Mouse (Mus musculus): ENCODE measurements around the gene Crygb. TPM values are rescaled to one million over a fixed set of nuclear protein-coding genes. Genes with fewer than 3 reads are reported as not detected.
"Not testable (repeated sequence)": the region's sequence is repeated elsewhere in the genome, so short reads cannot be mapped to it uniquely, and the experiment has no call there.

Gene Crygb
- polyA plus RNA-seq, 1 experiment from 2014 or later: not detected

DNA sequence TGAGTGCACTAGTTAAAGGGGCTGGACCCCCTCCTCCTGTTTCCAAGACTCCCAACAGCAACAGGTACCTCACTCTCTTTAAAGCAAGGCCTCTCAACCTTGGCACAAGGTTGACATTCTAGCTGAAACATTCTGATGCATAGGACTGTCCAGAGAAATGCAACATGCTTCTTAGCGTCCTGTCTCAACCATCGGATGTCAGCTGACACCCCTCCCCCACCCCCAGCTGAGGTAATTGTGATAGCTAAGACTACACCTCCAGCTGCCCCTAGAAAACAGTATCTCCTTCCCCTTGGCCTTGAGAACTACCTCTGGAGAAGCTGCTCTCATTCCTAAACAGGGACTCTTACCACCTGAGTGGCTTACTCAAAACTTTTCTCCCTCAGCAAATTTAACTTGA lies 29.9 kb downstream of the Crygb start:
- ATAC-seq (replicated peaks; ENCODE audit: low FRiP score, low read depth): no peak
- WGBS: 24% methylated on average over 2 of the region's 2 CpGs

DNA sequence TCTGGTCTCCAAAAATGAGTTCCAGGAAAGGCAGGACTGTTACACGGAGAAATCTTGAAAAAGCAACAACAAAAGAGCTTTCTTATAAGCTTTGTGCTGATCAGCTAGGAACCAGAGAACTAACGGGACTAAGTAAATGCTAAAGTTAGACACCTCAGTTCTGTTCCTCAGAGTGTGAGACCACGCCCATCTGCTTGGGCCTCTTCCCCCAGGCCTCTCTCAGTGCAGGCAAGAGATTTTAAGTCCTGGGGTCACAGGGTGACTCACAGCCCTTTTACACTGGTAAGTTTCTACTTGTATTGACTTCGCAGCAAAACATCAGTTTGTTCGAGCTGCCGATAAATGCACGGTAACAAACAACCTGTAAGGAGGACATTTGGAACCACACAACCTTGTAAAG lies 30.4 kb downstream of the Crygb start:
- Histone ChIP-seq H3K9me3 (replicated peaks; ENCODE audit: low read length) (no peaks in the 10 kb centered on the region), H3K9ac (ENCODE audit: low read depth, low read length) (no peak overlapping the region), H3K27me3 (ENCODE audit: insufficient read depth, low read length) (no peaks in the 10 kb centered on the region), H3K27ac (no peak overlapping the region), H3K4me2 (ENCODE audit: low read length) (no peak overlapping the region), H3K4me3 (replicated peaks; ENCODE audit: low read depth, low read length) (no peak overlapping the region), H3K36me3 (ENCODE audit: insufficient read depth, low read length) (no peaks in the 10 kb centered on the region), H3K4me1 (replicated peaks; ENCODE audit: insufficient read depth, low read length) (no peaks in the 10 kb centered on the region)
- 66% methylated on average over 7 of the region's 7 CpGs for WGBS
- no peak for ATAC-seq (replicated peaks; ENCODE audit: low FRiP score, low read depth)
- DNase-seq (ENCODE audit: low spot score): no peak
- no peak for TF ChIP-seq CTCF (IDR thresholded peaks at IDR 0.05; ENCODE audit: low read depth)

More for the DNA sequence above, 29.9 kb downstream of the Crygb start:
- no peak overlapping the region for H3K4me3 ChIP-seq (replicated peaks; ENCODE audit: low read depth, low read length)
- no peaks in the 10 kb centered on the region for H3K27me3 ChIP-seq (ENCODE audit: insufficient read depth, low read length)
- H3K9me3 ChIP-seq (replicated peaks; ENCODE audit: low read length): no peaks in the 10 kb centered on the region
- H3K9ac ChIP-seq (ENCODE audit: low read depth, low read length): no peak overlapping the region
- H3K27ac ChIP-seq: no peak overlapping the region
- DNase-seq (ENCODE audit: low spot score): no peak
- H3K36me3 ChIP-seq (ENCODE audit: insufficient read depth, low read length): no peaks in the 10 kb centered on the region
- no peak overlapping the region for H3K4me2 ChIP-seq (ENCODE audit: low read length)
- no peak for TF ChIP-seq CTCF (IDR thresholded peaks at IDR 0.05; ENCODE audit: low read depth)
- no peaks in the 10 kb centered on the region for H3K4me1 ChIP-seq (replicated peaks; ENCODE audit: insufficient read depth, low read length)

DNA sequence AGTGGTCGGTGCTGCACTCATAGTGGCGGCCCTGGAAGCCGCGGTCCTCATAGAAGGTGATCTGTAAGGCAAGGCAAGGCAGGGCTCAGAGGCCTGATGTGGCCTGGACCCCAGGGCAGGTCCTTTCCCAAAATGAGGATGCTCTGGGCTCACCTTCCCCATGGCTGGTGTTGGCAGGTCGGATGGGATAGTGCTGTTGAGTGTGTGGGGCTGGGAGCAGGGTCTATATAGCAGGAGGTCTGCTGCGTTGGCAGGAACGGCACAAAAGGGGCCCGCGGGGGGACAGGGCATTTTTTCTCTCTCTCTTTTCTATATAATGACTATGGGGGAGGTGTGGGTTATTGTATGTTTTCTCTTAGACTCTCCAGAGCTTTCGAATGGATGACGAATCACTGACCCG lies 31.1 kb downstream of the Crygb start, which contains the start of gene Cryge:
Cryge (minus strand) TSS at position 198 of the 400 bp plus-strand sequence.
- not testable (repeated sequence) for ATAC-seq (replicated peaks; ENCODE audit: low FRiP score, low read depth)

DNA sequence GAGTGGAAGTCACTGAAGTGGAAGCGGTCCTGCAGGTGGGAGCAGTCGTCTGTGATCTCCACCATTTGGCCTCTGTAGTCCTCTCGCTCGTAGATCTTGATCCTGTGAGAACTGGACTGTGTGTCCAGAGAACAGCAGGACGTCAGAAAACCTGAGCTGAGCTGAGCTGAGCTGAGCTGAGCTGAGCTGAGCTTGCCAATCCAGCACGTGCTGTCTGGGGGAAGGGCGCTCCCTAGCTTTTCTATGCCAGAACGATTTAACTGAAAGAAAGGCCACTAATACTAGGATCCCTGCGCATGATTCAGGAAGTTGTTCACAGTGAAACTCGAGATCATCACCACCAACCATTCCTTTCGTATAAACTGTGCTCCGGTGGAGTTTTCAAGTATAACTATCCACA lies 33.3 kb downstream of the Crygb start:
- TF ChIP-seq CTCF (IDR thresholded peaks at IDR 0.05; ENCODE audit: low read depth): no peak
- Histone ChIP-seq H3K27ac (no peak overlapping the region), H3K9ac (ENCODE audit: low read depth, low read length) (no peak overlapping the region), H3K4me3 (replicated peaks; ENCODE audit: low read depth, low read length) (no peak overlapping the region), H3K4me1 (replicated peaks; ENCODE audit: insufficient read depth, low read length) (no peaks in the 10 kb centered on the region), H3K36me3 (ENCODE audit: insufficient read depth, low read length) (no peaks in the 10 kb centered on the region), H3K4me2 (ENCODE audit: low read length) (no peak overlapping the region), H3K9me3 (replicated peaks; ENCODE audit: low read length) (no peaks in the 10 kb centered on the region), H3K27me3 (ENCODE audit: insufficient read depth, low read length) (no peaks in the 10 kb centered on the region)
- ATAC-seq (replicated peaks; ENCODE audit: low FRiP score, low read depth) (peak; percentile 84), DNase-seq (ENCODE audit: low spot score) (peak; percentile 25)
- 29% methylated on average over 12 of the region's 12 CpGs for WGBS

More for the DNA sequence above, 31.1 kb downstream of the Crygb start, which contains the start of gene Cryge:
- DNase-seq (ENCODE audit: low spot score); H3K27me3 ChIP-seq (ENCODE audit: insufficient read depth, low read length); H3K4me1 ChIP-seq (replicated peaks; ENCODE audit: insufficient read depth, low read length); H3K9ac ChIP-seq (ENCODE audit: low read depth, low read length); H3K4me3 ChIP-seq (replicated peaks; ENCODE audit: low read depth, low read length); H3K9me3 ChIP-seq (replicated peaks; ENCODE audit: low read length); H3K36me3 ChIP-seq (ENCODE audit: insufficient read depth, low read length); H3K27ac ChIP-seq; H3K4me2 ChIP-seq (ENCODE audit: low read length): not testable (repeated sequence)
- 59% methylated on average over 10 of the region's 12 CpGs for WGBS

DNA sequence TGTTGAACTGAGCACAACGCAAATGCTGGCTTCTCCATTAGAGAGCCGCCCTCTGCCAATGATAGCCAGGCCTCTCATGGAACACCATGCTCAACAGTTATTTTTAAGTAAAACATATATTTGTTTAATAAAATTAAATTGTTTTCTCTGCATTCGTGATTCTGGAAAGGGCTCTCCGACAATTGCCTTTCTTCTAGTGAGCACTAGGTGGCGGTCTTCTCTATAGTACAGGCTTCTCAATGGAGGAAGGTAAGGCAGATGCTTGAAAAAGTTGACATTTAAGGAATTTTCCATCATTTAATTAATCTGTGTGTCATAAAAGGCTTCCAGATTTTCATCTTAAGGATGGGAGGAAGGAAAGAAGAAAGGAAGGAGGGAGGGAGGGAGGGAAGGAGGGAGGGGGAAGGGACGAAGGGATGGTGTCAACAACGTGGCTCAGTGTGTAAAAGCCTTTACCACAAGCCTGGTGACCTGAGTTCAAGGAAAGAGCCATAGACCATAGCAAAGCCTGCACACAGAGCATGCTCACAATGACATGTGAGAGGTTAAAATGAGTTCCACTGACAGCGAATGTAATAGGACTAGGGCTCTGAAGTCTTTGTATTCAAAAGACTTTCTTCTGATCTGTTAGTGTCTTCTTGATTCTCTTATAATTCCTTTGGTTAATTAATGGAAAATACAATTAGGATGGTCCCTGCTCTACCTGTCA lies 35.5 kb downstream of the Crygb start:
- DNase-seq (ENCODE audit: low spot score): peak; percentile 81
- 33% methylated on average over 8 of the region's 8 CpGs for WGBS
- ATAC-seq (replicated peaks; ENCODE audit: low FRiP score, low read depth): no peak
- peak; percentile 81 for TF ChIP-seq CTCF (IDR thresholded peaks at IDR 0.05; ENCODE audit: low read depth)
- Histone ChIP-seq H3K27me3 (ENCODE audit: insufficient read depth, low read length) (no peaks in the 10 kb centered on the region), H3K36me3 (ENCODE audit: insufficient read depth, low read length) (no peaks in the 10 kb centered on the region), H3K9me3 (replicated peaks; ENCODE audit: low read length) (no peaks in the 10 kb centered on the region), H3K27ac (no peak overlapping the region), H3K4me3 (replicated peaks; ENCODE audit: low read depth, low read length) (no peak overlapping the region), H3K4me2 (ENCODE audit: low read length) (no peak overlapping the region), H3K4me1 (replicated peaks; ENCODE audit: insufficient read depth, low read length) (no peaks in the 10 kb centered on the region), H3K9ac (ENCODE audit: low read depth, low read length) (no peak overlapping the region)

DNA sequence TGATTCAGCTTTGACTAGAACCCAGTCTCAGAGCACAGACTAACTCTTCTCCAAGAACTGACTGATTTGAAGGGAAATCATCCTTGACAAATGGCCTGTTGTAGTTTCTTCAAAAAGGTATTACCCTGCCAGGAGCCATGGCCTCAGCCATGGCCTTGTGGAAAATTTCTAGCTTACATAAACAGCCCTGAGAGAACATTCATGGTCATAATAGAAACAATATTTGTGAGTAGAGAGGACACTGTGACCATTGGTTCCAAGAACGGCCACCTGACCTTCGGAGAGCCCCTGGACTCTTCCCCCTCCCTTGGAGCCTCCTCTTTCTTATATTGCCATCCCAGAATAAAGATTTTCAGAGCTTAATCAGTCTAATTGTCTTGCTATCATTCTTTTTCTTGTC lies 38.7 kb downstream of the Crygb start:
- no peak for DNase-seq (ENCODE audit: low spot score)
- Histone ChIP-seq H3K27me3 (ENCODE audit: insufficient read depth, low read length) (no peaks in the 10 kb centered on the region), H3K9ac (ENCODE audit: low read depth, low read length) (no peak overlapping the region), H3K36me3 (ENCODE audit: insufficient read depth, low read length) (no peaks in the 10 kb centered on the region), H3K9me3 (replicated peaks; ENCODE audit: low read length) (no peaks in the 10 kb centered on the region), H3K27ac (no peak overlapping the region), H3K4me1 (replicated peaks; ENCODE audit: insufficient read depth, low read length) (no peaks in the 10 kb centered on the region), H3K4me3 (replicated peaks; ENCODE audit: low read depth, low read length) (no peak overlapping the region), H3K4me2 (ENCODE audit: low read length) (no peak overlapping the region)
- no peak for ATAC-seq (replicated peaks; ENCODE audit: low FRiP score, low read depth)
- no peak for TF ChIP-seq CTCF (IDR thresholded peaks at IDR 0.05; ENCODE audit: low read depth)
- WGBS: 78% methylated on average over 2 of the region's 2 CpGs

DNA sequence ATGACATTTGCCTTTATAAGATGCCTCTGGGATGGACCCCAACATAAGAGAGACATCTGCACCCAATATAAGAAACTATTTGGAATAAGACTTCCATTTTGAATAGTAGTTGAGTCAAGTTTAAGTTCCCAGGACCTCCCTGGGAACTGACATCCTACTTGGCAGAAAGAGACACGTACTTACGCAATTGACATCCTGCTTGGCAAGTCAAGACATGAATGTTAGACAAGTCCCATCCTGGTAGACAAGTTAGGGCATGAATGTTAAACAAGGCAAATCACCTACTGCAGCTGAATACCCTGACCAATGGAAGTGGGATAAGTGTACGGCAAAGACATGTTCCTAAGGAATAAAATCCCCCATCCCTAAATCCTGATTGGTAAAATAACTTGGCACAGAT lies 40.3 kb downstream of the Crygb start:
- no peak for DNase-seq (ENCODE audit: low spot score)
- TF ChIP-seq CTCF (IDR thresholded peaks at IDR 0.05; ENCODE audit: low read depth): no peak
- Histone ChIP-seq H3K9ac (ENCODE audit: low read depth, low read length) (no peak overlapping the region), H3K4me3 (replicated peaks; ENCODE audit: low read depth, low read length) (no peak overlapping the region), H3K4me1 (replicated peaks; ENCODE audit: insufficient read depth, low read length) (no peaks in the 10 kb centered on the region), H3K27me3 (ENCODE audit: insufficient read depth, low read length) (no peaks in the 10 kb centered on the region), H3K36me3 (ENCODE audit: insufficient read depth, low read length) (no peaks in the 10 kb centered on the region), H3K9me3 (replicated peaks; ENCODE audit: low read length) (no peaks in the 10 kb centered on the region), H3K4me2 (ENCODE audit: low read length) (no peak overlapping the region), H3K27ac (no peak overlapping the region)
- no peak for ATAC-seq (replicated peaks; ENCODE audit: low FRiP score, low read depth)
- WGBS: 93% methylated on average over 3 of the region's 3 CpGs

Measured in kidney, postnatal 0 days (tissue).